Mouse (Mus musculus) cerebellum, adult 2 months (tissue): ENCODE measurements around the gene Rab5a.

Experiments used
- CTCF ChIP-seq: fragments of 200-500 bp; IDR thresholded peaks from 2 replicates; pipeline ENCODE4 v1.5.1; 2011; ENCODE audit warnings: low read depth, mild to moderate bottlenecking, control low read depth, low read length, moderate library complexity, borderline replicate concordance; ENCODE audit not compliant: insufficient read depth
- POLR2A ChIP-seq: fragments of 200-500 bp; IDR thresholded peaks from 2 replicates; pipeline ENCODE4 v1.6.1; 2011; ENCODE audit warnings: low read length, control low read depth, borderline replicate concordance; ENCODE audit not compliant: insufficient read depth

- TF ChIP-seq CTCF (no peak), POLR2A (no peak)
Observed at GRCm38 (mm10) chr17:53502966-53503365, 23.9 kb downstream of the Rab5a start.
